Mouse (Mus musculus) bone marrow macrophage, adult 2 months (primary cell): Measurements from ENCODE around the gene Pigb.

Experiments
- CTCF ChIP-seq: IDR thresholded peaks from 2 replicates; pipeline ENCODE4 v1.5.1; 2012; ENCODE audit warnings: low read depth, mild to moderate bottlenecking, low read length, moderate library complexity
- POLR2A ChIP-seq: IDR thresholded peaks from 2 replicates; pipeline ENCODE4 v1.6.1; 2012; ENCODE audit warnings: mild to moderate bottlenecking, low read depth, low read length, borderline replicate concordance

DNA sequence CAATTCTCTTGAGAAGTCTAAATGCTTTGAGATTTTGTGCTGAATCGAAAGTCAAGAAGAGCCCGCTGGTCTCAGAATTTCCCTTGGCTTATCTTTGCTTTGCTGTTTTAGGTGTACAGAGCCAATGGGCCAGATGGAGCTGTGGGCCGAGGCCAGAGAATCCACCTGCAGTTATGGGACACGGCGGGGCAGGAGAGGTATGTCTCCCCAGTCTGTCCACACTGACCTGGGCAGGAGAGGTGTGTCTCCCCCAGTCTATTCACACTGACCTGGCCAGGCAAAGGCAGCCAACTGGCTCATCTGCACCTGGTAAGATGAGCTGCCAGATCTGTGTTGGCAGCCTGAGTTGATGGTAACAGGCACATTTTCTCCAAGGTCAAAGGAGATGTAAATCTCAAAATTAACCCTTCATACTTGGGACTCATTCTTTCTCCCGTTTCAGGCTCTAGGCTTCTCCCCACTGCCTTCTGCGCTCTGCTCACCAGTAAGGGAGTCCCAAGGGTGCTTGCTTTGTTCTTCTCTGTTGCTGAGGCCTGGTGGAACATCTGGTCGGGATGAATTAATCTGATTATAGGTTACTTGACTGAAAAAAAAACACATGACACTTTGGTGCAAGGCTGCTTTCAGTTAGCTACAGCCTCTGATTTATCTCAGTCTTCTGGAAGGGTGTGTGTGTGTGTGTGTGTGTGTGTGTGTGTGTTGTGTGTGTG is 42.3 kb upstream of the Pigb start:
- TF ChIP-seq CTCF (no peak), POLR2A (no peak)
